Comparison of ENCODE assay signal across 8 mouse cellular contexts in genomic region chr8:106893481-106894156, GRCm38 (mm10). TPM values are rescaled to one million over a fixed set of nuclear protein-coding genes. Genes with fewer than 3 reads are reported as not detected.
DNase-seq lines count a peak whose midpoint lies in the region; ATAC-seq lines count a peak whose summit lies in the region.

Utp4 (plus strand) TSS chr8:106893636.

- peak; percentile 87 for DNase-seq in T-cell, adult 2 months (ENCODE audit: low spot score)
- DNase-seq in cerebellum, postnatal 10 days = peak; percentile 92 to 94
- DNase-seq in frontal cortex, postnatal 10 days (ENCODE audit: low spot score in 2 of 2) = peak; percentile 61 to 82
- DNase-seq in hindbrain, embryonic 11.5 days (ENCODE audit: low spot score) = peak; percentile 94
- DNase-seq in layer of hippocampus, postnatal 25 days (ENCODE audit: extremely low spot score in 1 of 2, low spot score in 1 of 2) = peak; percentile 74 to 79
- DNase-seq in lung, postnatal 25 days (ENCODE audit: low spot score) = peak; percentile 87
- peak; percentile 68 for DNase-seq in retina, adult 2 months (ENCODE audit: low read depth, low spot score)
- peak; percentile 89 for DNase-seq in thymus, postnatal 25 days

- no peaks in the 10 kb centered on the region for H3K4me1 ChIP-seq in hindbrain, embryonic 11.5 days (replicated peaks; ENCODE audit: control insufficient read depth, insufficient read depth, low read length)

- H3K9me3 ChIP-seq in hindbrain, embryonic 11.5 days (ENCODE audit: control insufficient read depth, low read length) = no peaks in the 10 kb centered on the region

- H3K9ac ChIP-seq in hindbrain, embryonic 11.5 days (ENCODE audit: low read depth, low read length) = peak within 1 kb of the TSS; percentile 97

- under 1% methylated on average over 62 of the region's 63 CpGs for WGBS in hindbrain, embryonic 11.5 days

- peak within 1 kb of the TSS; percentile 69 for H3K4me2 ChIP-seq in hindbrain, embryonic 11.5 days (replicated peaks; ENCODE audit: low read depth, low read length)

- peak; percentile 95 for ATAC-seq in hindbrain, embryonic 11.5 days (ENCODE audit: low FRiP score)

- no peaks in the 10 kb centered on the region for H3K27me3 ChIP-seq in hindbrain, embryonic 11.5 days (ENCODE audit: control insufficient read depth, insufficient read depth, low read length)

- H3K36me3 ChIP-seq in hindbrain, embryonic 11.5 days (ENCODE audit: control insufficient read depth, insufficient read depth, low read length) = no peaks in the 10 kb centered on the region

- H3K27ac ChIP-seq in hindbrain, embryonic 11.5 days (ENCODE audit: low read depth, low read length) = peak within 1 kb of the TSS; percentile 91

- H3K4me3 ChIP-seq in hindbrain, embryonic 11.5 days (ENCODE audit: low read depth, low read length) = peak within 1 kb of the TSS; percentile 96

RNA-seq across cellular contexts. Expression of gene Utp4, which starts in this region (rescaled TPM):
- polyA plus RNA-seq in hindbrain, embryonic 11.5 days (2014; fragmentation: Nextera tagmentation; extraction: Ambion mirVana) = 65.7 and 73.0 TPM in 2 replicates
- total RNA-seq in layer of hippocampus, postnatal 25 days (2021) = 10 to 100 TPM; 37.6 to 42.8 TPM

Comparison
In these comparisons a context has a peak if more than half of its experiments do, and no peak if none do; other contexts are left out.
1. Peak in every context shown above with its lines: DNase-seq, ATAC-seq, H3K4me3 ChIP-seq and H3K27ac ChIP-seq.